Mouse (Mus musculus) ES-Bruce4 (cell line): Measurements from ENCODE around the gene Rsph1. TPM values are rescaled to one million over a fixed set of nuclear protein-coding genes. Genes with fewer than 3 reads are reported as not detected.

ENCODE experiments used
- H3K27ac ChIP-seq: 2 replicates; pipeline ENCODE4 v1.5.1; 2012; ENCODE audit warnings: low read length, inconsistent platforms; ENCODE audit not compliant: insufficient read depth
- H3K27me3 ChIP-seq: 2 replicates; pipeline ENCODE4 v1.6.1; 2012; ENCODE audit warnings: mild to moderate bottlenecking, low read length, inconsistent platforms; ENCODE audit not compliant: control insufficient read depth, poor library complexity, insufficient read depth, severe bottlenecking
- H3K36me3 ChIP-seq: 2 replicates; pipeline ENCODE4 v1.6.1; 2012; ENCODE audit warnings: inconsistent platforms, mild to moderate bottlenecking, low read length, moderate library complexity; ENCODE audit not compliant: control insufficient read depth, poor library complexity, insufficient read depth, severe bottlenecking
- H3K4me1 ChIP-seq: one replicate; pipeline ENCODE4 v1.8.1; 2011; ENCODE audit warnings: low read length; ENCODE audit not compliant: control insufficient read depth, insufficient read depth
- H3K4me3 ChIP-seq: 2 replicates; pipeline ENCODE4 v1.5.1; 2011; ENCODE audit warnings: low read depth, mild to moderate bottlenecking, low read length
- H3K9ac ChIP-seq: 2 replicates; pipeline ENCODE4 v1.6.1; 2012; ENCODE audit warnings: low read depth, mild to moderate bottlenecking, inconsistent platforms; ENCODE audit not compliant: poor library complexity, severe bottlenecking
- H3K9me3 ChIP-seq: replicated peaks from 2 replicates; pipeline ENCODE4 v1.6.1; 2012; ENCODE audit warnings: mild to moderate bottlenecking, low read length, inconsistent platforms; ENCODE audit not compliant: control insufficient read depth, poor library complexity, insufficient read depth, severe bottlenecking
- CTCF ChIP-seq: IDR thresholded peaks from one replicate; pipeline ENCODE4 v1.8.1; 2011; ENCODE audit warnings: low read depth, low read length
- EP300 ChIP-seq: IDR thresholded peaks from 2 replicates; pipeline ENCODE4 v1.6.1; 2011; ENCODE audit warnings: low read depth, low read length; ENCODE audit not compliant: insufficient read depth
- POLR2A ChIP-seq: IDR thresholded peaks from one replicate; pipeline ENCODE4 v1.8.1; 2011; ENCODE audit warnings: low read length; ENCODE audit not compliant: insufficient read depth
- polyA plus RNA-seq: library from polyadenylated mRNA; stranded (reverse); fragments of >200 nt; gene quantifications from 2 replicates; pipeline ENCODE4 v1.2.4, GENCODE M21; 2011; ENCODE audit warnings: low read depth; ENCODE audit not compliant: missing spikeins, insufficient read depth, insufficient read length

The Rsph1 gene
- polyA plus RNA-seq, 1 experiment, result 11.5 TPM

DNA sequence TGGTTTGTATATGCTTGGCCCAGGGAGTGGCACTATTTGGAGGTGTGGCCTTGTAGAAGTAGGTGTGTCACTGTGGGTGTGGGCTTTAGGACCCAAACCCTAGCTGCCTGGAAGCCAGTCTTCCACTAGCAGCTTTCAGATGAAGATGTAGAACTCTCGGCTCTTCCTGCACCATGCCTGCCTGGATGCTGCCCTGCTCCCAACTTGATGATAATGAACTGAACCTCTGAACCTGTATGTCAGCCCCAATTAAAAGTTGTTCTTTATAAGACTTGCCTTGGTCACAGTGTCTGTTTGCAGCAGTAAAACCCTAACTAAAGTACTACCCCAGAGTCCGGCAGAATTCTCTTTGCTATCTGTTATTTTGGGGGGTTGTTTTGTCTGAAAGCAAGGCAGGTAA, 7.4 kb downstream of the Rsph1 start:
- H3K4me1 ChIP-seq, result peaks cover 14% of the 10 kb centered on the region
- H3K36me3 ChIP-seq, result no peaks in the 10 kb centered on the region
- H3K9ac ChIP-seq, result no peak overlapping the region
- TF ChIP-seq CTCF, result no peak
- no peak for TF ChIP-seq EP300
- no peak for TF ChIP-seq POLR2A
- H3K4me3 ChIP-seq, result no peak overlapping the region
- no peak overlapping the region for H3K27ac ChIP-seq
- no peaks in the 10 kb centered on the region for H3K9me3 ChIP-seq
- H3K27me3 ChIP-seq, result no peaks in the 10 kb centered on the region

DNA sequence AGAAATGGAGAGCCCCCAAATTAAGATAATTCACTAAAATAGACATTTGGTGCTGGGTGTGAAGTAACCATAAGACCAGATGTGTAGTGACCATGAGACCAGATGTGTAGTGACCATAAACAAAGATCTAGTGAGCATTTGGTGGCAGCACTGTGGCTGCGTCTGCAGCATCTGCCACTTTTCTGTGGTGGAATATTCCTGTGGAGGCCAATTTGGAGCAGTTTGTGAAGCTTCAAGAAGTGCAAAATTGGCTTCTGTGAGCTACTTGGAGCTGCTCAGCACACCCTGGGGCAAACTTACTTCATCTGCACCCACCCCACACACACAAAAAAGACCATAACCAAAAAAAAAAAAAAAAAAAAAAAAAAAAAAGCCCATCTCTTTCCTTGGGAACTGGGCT, 9.2 kb downstream of the Rsph1 start:
- Histone ChIP-seq H3K27me3 (no peaks in the 10 kb centered on the region), H3K4me1 (peaks cover 16% of the 10 kb centered on the region), H3K36me3 (no peaks in the 10 kb centered on the region), H3K9me3 (no peaks in the 10 kb centered on the region), H3K4me3 (no peak overlapping the region), H3K27ac (no peak overlapping the region), H3K9ac (no peak overlapping the region)
- TF ChIP-seq CTCF (no peak), EP300 (no peak), POLR2A (no peak)

DNA sequence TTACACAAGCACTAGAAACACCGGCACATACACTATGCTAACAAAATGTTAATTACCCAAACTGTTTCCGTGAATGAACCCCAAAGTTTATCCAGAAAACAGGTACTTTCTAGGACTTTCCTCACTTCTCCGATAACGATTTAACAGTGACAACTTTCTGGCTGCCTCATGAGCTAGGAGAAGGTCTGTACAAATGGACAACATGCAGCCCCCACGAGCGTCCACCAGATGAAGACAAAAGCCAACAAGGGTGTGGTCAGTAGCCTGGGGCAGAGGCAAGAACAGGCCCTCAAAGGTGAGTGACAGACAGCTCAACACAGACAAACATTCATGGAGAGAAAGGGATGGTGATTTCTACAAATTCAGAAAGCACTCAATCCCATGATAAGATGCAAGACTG, 9.6 kb downstream of the Rsph1 start:
- H3K4me3 ChIP-seq, result no peak overlapping the region
- no peak overlapping the region for H3K9ac ChIP-seq
- TF ChIP-seq CTCF (no peak), EP300 (peak; percentile 76; the same call in 1 of the 2 replicates)

DNA sequence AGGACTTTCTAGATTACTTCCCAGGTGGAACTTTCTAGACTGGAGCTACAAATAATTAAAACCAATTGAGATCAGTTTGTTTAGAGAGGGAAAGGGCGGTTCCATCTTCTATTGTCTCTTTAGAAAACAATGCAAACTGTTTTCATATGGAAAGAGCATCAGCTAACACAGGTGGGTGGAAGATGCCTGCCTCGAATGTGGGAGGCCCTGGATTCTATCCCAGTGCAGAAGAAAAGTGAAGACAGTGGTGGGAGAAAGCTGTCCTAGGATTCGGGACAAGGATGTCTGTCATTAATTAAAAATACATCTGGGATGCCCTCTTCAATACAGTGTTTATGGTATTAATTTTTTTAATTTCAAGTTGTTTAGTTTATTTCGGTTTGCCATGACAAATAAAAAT, 10.0 kb downstream of the Rsph1 start:
- Histone ChIP-seq H3K36me3 (no peaks in the 10 kb centered on the region), H3K9ac (no peak overlapping the region), H3K4me1 (peaks cover 17% of the 10 kb centered on the region), H3K9me3 (no peaks in the 10 kb centered on the region), H3K27me3 (no peaks in the 10 kb centered on the region), H3K27ac (no peak overlapping the region), H3K4me3 (no peak overlapping the region)
- TF ChIP-seq EP300 (no peak), CTCF (no peak), POLR2A (no peak)

More for the DNA sequence above, 9.6 kb downstream of the Rsph1 start:
- peaks cover 17% of the 10 kb centered on the region for H3K4me1 ChIP-seq
- no peak overlapping the region for H3K27ac ChIP-seq
- no peaks in the 10 kb centered on the region for H3K27me3 ChIP-seq
- H3K9me3 ChIP-seq, result no peaks in the 10 kb centered on the region
- H3K36me3 ChIP-seq, result no peaks in the 10 kb centered on the region

DNA sequence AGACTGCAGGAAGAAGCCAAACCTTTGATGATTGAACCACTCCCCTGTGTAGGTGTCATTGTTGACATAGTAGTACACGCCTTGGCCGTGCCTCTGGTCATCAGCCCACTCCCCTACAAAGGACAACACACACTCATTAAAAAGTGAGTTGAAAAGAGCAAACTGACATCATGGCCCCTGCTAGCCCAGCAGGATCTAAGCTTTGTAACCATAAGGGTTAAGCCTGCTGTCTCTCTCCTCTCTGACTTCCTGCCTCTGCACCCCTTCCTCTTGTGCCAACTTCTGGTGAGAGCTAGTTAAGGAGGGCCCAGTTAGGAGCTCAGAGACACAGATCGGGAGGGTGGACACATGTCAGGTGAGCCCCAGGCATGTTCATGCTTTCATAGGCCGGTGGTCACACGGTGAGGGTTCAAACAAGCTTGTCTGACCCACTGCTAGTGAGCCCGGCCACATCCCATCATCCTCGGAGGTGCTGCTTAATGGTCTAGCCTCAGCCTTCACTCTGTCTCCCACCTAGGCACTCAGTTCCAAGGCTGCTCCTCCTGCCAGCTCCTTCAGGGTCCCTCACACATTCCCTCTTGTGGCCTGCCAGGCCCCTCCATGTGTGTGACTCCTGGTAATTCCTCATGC, 10.7 kb downstream of the Rsph1 start:
- H3K27me3 ChIP-seq, result no peaks in the 10 kb centered on the region
- no peak overlapping the region for H3K4me3 ChIP-seq
- no peaks in the 10 kb centered on the region for H3K36me3 ChIP-seq
- TF ChIP-seq CTCF (no peak), POLR2A (no peak), EP300 (0 out of 2 replicates have a peak, but pooled peaks have one; percentile 1)
- peaks cover 17% of the 10 kb centered on the region for H3K4me1 ChIP-seq
- peak overlapping the region; percentile 96 for H3K27ac ChIP-seq
- no peak overlapping the region for H3K9ac ChIP-seq
- no peaks in the 10 kb centered on the region for H3K9me3 ChIP-seq

DNA sequence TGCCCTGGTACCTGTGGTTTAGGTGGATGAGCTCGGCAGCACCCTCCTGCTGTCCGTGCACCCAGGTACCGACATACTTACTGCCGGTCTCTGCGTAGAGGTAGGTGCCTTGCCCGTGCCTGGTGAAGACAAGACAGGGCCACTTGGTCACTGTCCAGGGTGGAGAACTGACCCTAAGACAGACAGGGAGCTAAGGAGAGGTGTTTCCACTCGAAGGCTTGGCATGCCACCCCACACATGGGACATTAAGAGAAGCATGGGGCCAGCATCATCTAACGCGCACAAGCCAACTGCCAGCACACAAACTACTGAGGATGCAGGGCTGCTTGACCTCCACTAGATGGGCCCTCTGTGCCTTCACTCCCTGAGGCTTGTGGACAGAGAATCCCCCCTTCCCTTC, 11.4 kb downstream of the Rsph1 start:
- TF ChIP-seq CTCF (peak; percentile 14), POLR2A (no peak), EP300 (0 out of 2 replicates have a peak, but pooled peaks have one; percentile 2)
- peaks cover 17% of the 10 kb centered on the region for H3K4me1 ChIP-seq
- peak overlapping the region; percentile 96 for H3K27ac ChIP-seq
- H3K9me3 ChIP-seq, result no peaks in the 10 kb centered on the region
- no peak overlapping the region for H3K4me3 ChIP-seq
- H3K9ac ChIP-seq, result no peak overlapping the region
- no peaks in the 10 kb centered on the region for H3K27me3 ChIP-seq
- no peaks in the 10 kb centered on the region for H3K36me3 ChIP-seq
